9 mouse cellular contexts compared by ENCODE assay signal in genomic region chr7:143458963-143459331, GRCm38 (mm10). TPM values are rescaled to one million over a fixed set of nuclear protein-coding genes. Genes with fewer than 3 reads are reported as not detected.
DNase-seq lines count a peak whose midpoint lies in the region; ATAC-seq and TF ChIP-seq lines count a peak whose summit lies in the region.
"Had no signal": no experiment of that assay in that cellular context is flagged by ENCODE, and none has a peak within 500 bp of the region (broad histone marks: within the 10 kb centered on the region; RNA-seq: fewer than 3 reads in every experiment).

No protein-coding gene starts in this region.

- WGBS in liver, embryonic 11.5 days: 24% methylated on average over 37 of the region's 38 CpGs
- 24% methylated on average over 38 of the region's 38 CpGs for WGBS in stomach, postnatal 0 days

- ATAC-seq in erythroblast, adult 5-6 weeks (replicated peaks; ENCODE audit: low FRiP score, poor library complexity, severe bottlenecking): no peak
- ATAC-seq in liver, embryonic 11.5 days (replicated peaks; ENCODE audit: low FRiP score): no peak
- no peak for ATAC-seq in stomach, postnatal 0 days (ENCODE audit: low FRiP score, low TSS enrichment)
- no peak for ATAC-seq in megakaryocyte-erythroid progenitor cell, adult 5-6 weeks (replicated peaks; ENCODE audit: low FRiP score, low TSS enrichment, poor library complexity, severe bottlenecking)

- H3K4me3 ChIP-seq in erythroblast, embryonic 14.5 days (replicated peaks): peak overlapping the region; percentile 49
- H3K4me3 ChIP-seq in liver, embryonic 11.5 days (ENCODE audit: low read depth, low read length): peak overlapping the region; percentile 58
- H3K4me3 ChIP-seq in stomach, postnatal 0 days (ENCODE audit: low read depth, low read length): peak overlapping the region; percentile 55

- TF ChIP-seq EP300 in stomach, postnatal 0 days (optimal IDR thresholded peaks at IDR 0.05): no peak

- no peak for TF ChIP-seq CTCF in stomach, postnatal 0 days (IDR thresholded peaks at IDR 0.05; ENCODE audit: low read depth)

- no peaks in the 10 kb centered on the region for H3K36me3 ChIP-seq in erythroblast, embryonic 14.5 days (ENCODE audit: control insufficient read depth)
- H3K36me3 ChIP-seq in liver, embryonic 11.5 days (ENCODE audit: control insufficient read depth, insufficient read depth, low read length): no peaks in the 10 kb centered on the region
- H3K36me3 ChIP-seq in stomach, postnatal 0 days (ENCODE audit: control insufficient read depth, insufficient read depth, low read length): no peaks in the 10 kb centered on the region

- DNase-seq in thymus, postnatal 4 days: peak; percentile 22
- DNase-seq in thymus, adult 18-20 months: no peak
- DNase-seq in liver, embryonic 11.5 days (ENCODE audit: low spot score): no peak
- DNase-seq in stomach, postnatal 0 days (ENCODE audit: low spot score): no peak
- DNase-seq in layer of hippocampus, postnatal 25 days (ENCODE audit: extremely low spot score in 1 of 2, low spot score in 1 of 2): no peak

- H3K9me3 ChIP-seq in erythroblast, embryonic 14.5 days (ENCODE audit: control insufficient read depth, low read length): peaks cover 45% of the 10 kb centered on the region
- peaks cover 29% of the 10 kb centered on the region for H3K9me3 ChIP-seq in liver, embryonic 11.5 days (ENCODE audit: control insufficient read depth, low read length)
- peaks cover 10% of the 10 kb centered on the region for H3K9me3 ChIP-seq in stomach, postnatal 0 days (ENCODE audit: control insufficient read depth, low read length)

- peak overlapping the region; percentile 61 for H3K4me2 ChIP-seq in liver, embryonic 11.5 days
- peak overlapping the region; percentile 63 for H3K4me2 ChIP-seq in stomach, postnatal 0 days (replicated peaks; ENCODE audit: low read depth)

- H3K27ac ChIP-seq in liver, embryonic 11.5 days (ENCODE audit: low read depth, low read length): 0 out of 2 replicates have a peak overlapping the region, but pooled peaks have one; percentile 64
- peak overlapping the region; percentile 73 for H3K27ac ChIP-seq in stomach, postnatal 0 days (replicated peaks)

- H3K9ac ChIP-seq in liver, embryonic 11.5 days (ENCODE audit: low read depth, low read length): peak overlapping the region; percentile 63; the same call in 1 of the 2 replicates
- H3K9ac ChIP-seq in stomach, postnatal 0 days (ENCODE audit: low read length): peak overlapping the region; percentile 68

- H3K4me1 ChIP-seq in erythroblast, embryonic 14.5 days (ENCODE audit: control insufficient read depth): peaks cover 12% of the 10 kb centered on the region
- no peaks in the 10 kb centered on the region for H3K4me1 ChIP-seq in liver, embryonic 11.5 days (replicated peaks; ENCODE audit: control insufficient read depth, insufficient read depth, low read length)
- no peaks in the 10 kb centered on the region for H3K4me1 ChIP-seq in stomach, postnatal 0 days (replicated peaks; ENCODE audit: control insufficient read depth, insufficient read depth)

- peaks cover 80% of the 10 kb centered on the region for H3K27me3 ChIP-seq in erythroblast, embryonic 14.5 days (ENCODE audit: control insufficient read depth)
- H3K27me3 ChIP-seq in liver, embryonic 11.5 days (replicated peaks; ENCODE audit: control insufficient read depth, insufficient read depth, low read length): peaks cover 48% of the 10 kb centered on the region
- no peaks in the 10 kb centered on the region for H3K27me3 ChIP-seq in stomach, postnatal 0 days (ENCODE audit: control insufficient read depth, insufficient read depth, low read length)

RNA-seq across cellular contexts. Expression of gene Cdkn1c, which starts 1.9 kb away (rescaled TPM):
- 0.92 and 0.93 TPM in 2 replicates for polyA plus RNA-seq in erythroblast, embryonic 14.5 days (2012)
- not detected in 2 replicates for total RNA-seq in erythroblast, adult 5-6 weeks (2015; ENCODE audit: low replicate concordance)
- 0.09 TPM in 1 of 2 replicates, not detected in the other for total RNA-seq in erythroblast, adult 5-6 weeks (2017; ENCODE audit: low replicate concordance)
- 572 and 617 TPM in 2 replicates for polyA plus RNA-seq in liver, embryonic 11.5 days (2014; fragmentation: Nextera tagmentation; extraction: Ambion mirVana)
- 185 and 199 TPM in 2 replicates for polyA plus RNA-seq in stomach, postnatal 0 days (2015; fragmentation: Nextera tagmentation; extraction: Ambion mirVana)
- total RNA-seq in megakaryocyte-erythroid progenitor cell, adult 5-6 weeks (2014; fragmentation: Nextera tagmentation): 4.3 TPM in 1 of 2 replicates, not detected in the other
- 1.1 and 1.3 TPM in 2 replicates for total RNA-seq in megakaryocyte-erythroid progenitor cell, adult 5-6 weeks (2017)
- total RNA-seq in layer of hippocampus, postnatal 25 days (2021): 1 to 10 TPM; 6.8 to 8.7 TPM

RNA-seq across cellular contexts. Expression of gene Slc22a18, which starts 14.6 kb away (rescaled TPM):
- polyA plus RNA-seq in erythroblast, embryonic 14.5 days (2012): 0.02 TPM in 1 of 2 replicates, not detected in the other
- total RNA-seq in erythroblast, adult 5-6 weeks (2015; ENCODE audit: low replicate concordance): not detected in 2 replicates
- not detected in 2 replicates for total RNA-seq in erythroblast, adult 5-6 weeks (2017; ENCODE audit: low replicate concordance)
- polyA plus RNA-seq in liver, embryonic 11.5 days (2014; fragmentation: Nextera tagmentation; extraction: Ambion mirVana): 2.8 and 5.2 TPM in 2 replicates
- 27.0 and 28.1 TPM in 2 replicates for polyA plus RNA-seq in stomach, postnatal 0 days (2015; fragmentation: Nextera tagmentation; extraction: Ambion mirVana)
- total RNA-seq in megakaryocyte-erythroid progenitor cell, adult 5-6 weeks (2014; fragmentation: Nextera tagmentation): 0.62 and 3.0 TPM in 2 replicates
- 1.1 and 2.5 TPM in 2 replicates for total RNA-seq in megakaryocyte-erythroid progenitor cell, adult 5-6 weeks (2017)
- under 1 TPM in 1 of 2 experiments, not detected in 1; 0.20 TPM for total RNA-seq in layer of hippocampus, postnatal 25 days (2021)

RNA-seq across cellular contexts. Expression of gene Phlda2, which starts 44.0 kb away (rescaled TPM):
- 0.06 and 0.18 TPM in 2 replicates for polyA plus RNA-seq in erythroblast, embryonic 14.5 days (2012)
- total RNA-seq in erythroblast, adult 5-6 weeks (2015; ENCODE audit: low replicate concordance): not detected in 2 replicates
- total RNA-seq in erythroblast, adult 5-6 weeks (2017; ENCODE audit: low replicate concordance): not detected in 2 replicates
- polyA plus RNA-seq in liver, embryonic 11.5 days (2014; fragmentation: Nextera tagmentation; extraction: Ambion mirVana): 11.9 and 16.4 TPM in 2 replicates
- 15.3 and 16.8 TPM in 2 replicates for polyA plus RNA-seq in stomach, postnatal 0 days (2015; fragmentation: Nextera tagmentation; extraction: Ambion mirVana)
- total RNA-seq in megakaryocyte-erythroid progenitor cell, adult 5-6 weeks (2014; fragmentation: Nextera tagmentation): 8.4 and 8.5 TPM in 2 replicates
- total RNA-seq in megakaryocyte-erythroid progenitor cell, adult 5-6 weeks (2017): 6.2 and 15.8 TPM in 2 replicates
- not detected for total RNA-seq in layer of hippocampus, postnatal 25 days (2021)
- total RNA-seq: heart, postnatal 36 days had no signal

Comparison
In these comparisons a context has a peak if more than half of its experiments do, and no peak if none do; other contexts are left out.
1. RNA of gene Phlda2, which starts 44.0 kb away (total RNA-seq): 6.2 to 15.8 TPM in megakaryocyte-erythroid progenitor cell, adult 5-6 weeks; not detected in layer of hippocampus, postnatal 25 days and not detected in erythroblast, adult 5-6 weeks; every median in the first group is over 4 times any median in the second.
2. Peak in every context shown above with its lines, with median percentiles within 50 percentile points of each other: H3K4me3 ChIP-seq.